Mouse (Mus musculus) heart, embryonic 16.5 days (tissue): Measurements from ENCODE around the gene Rbm26. TPM values are rescaled to one million over a fixed set of nuclear protein-coding genes. Genes with fewer than 3 reads are reported as not detected.

Source experiments
- ATAC-seq: fragments of 200-750 bp; cut with Nextera tagmentation; replicated peaks from 2 replicates; pipeline ENCODE4 v1.8.0; 2017; ENCODE audit warnings: moderate number of reproducible peaks; ENCODE audit not compliant: insufficient read depth, low FRiP score; ENCODE audit errors: extremely low read depth
- H3K27ac ChIP-seq: fragments of 300-500 bp; sonication (generic); 2 replicates; pipeline ENCODE4 v1.5.1; 2014; ENCODE audit warnings: mild to moderate bottlenecking, low read length, control low read depth, moderate library complexity
- H3K27me3 ChIP-seq: fragments of 300-500 bp; sonication (generic); 2 replicates; pipeline ENCODE4 v1.6.1; 2014; ENCODE audit warnings: low read length, mixed read lengths; ENCODE audit not compliant: control insufficient read depth, insufficient read depth
- H3K36me3 ChIP-seq: fragments of 300-500 bp; sonication (generic); 2 replicates; pipeline ENCODE4 v1.6.1; 2014; ENCODE audit not compliant: control insufficient read depth, insufficient read depth
- H3K4me1 ChIP-seq: fragments of 300-500 bp; sonication (generic); 2 replicates; pipeline ENCODE4 v1.6.1; 2014; ENCODE audit warnings: low read length, mixed read lengths; ENCODE audit not compliant: control insufficient read depth, insufficient read depth
- H3K4me2 ChIP-seq: fragments of 300-500 bp; sonication (generic); 2 replicates; pipeline ENCODE4 v1.6.1; 2014; ENCODE audit warnings: low read depth, mild to moderate bottlenecking, control low read depth, low read length
- H3K4me3 ChIP-seq: fragments of 300-500 bp; sonication (generic); 2 replicates; pipeline ENCODE4 v1.5.1; 2014; ENCODE audit warnings: mild to moderate bottlenecking, control low read depth, low read length
- H3K9ac ChIP-seq: fragments of 300-500 bp; sonication (generic); 2 replicates; pipeline ENCODE4 v1.6.1; 2014; ENCODE audit warnings: low read length, control low read depth
- H3K9me3 ChIP-seq: fragments of 300-500 bp; sonication (generic); replicated peaks from 2 replicates; pipeline ENCODE4 v1.6.1; 2016; ENCODE audit warnings: low read length; ENCODE audit not compliant: control insufficient read depth
- WGBS: fragments of 180-500 bp; shearing (Covaris S2); extraction: QIAGEN DNeasy Blood & Tissue Kit; methylation state at CpG from one replicate; pipeline ENCODE4 v1.1.7; 2014; 5-methylcytosine and 5-hydroxymethylcytosine counted together
- polyA plus RNA-seq: library from polyadenylated mRNA; unstranded; fragments of >200 nt; fragmentation: Nextera tagmentation; extraction: Ambion mirVana; gene quantifications from 2 replicates; pipeline ENCODE4 v1.2.1, GENCODE M21; 2015

The Rbm26 gene
- polyA plus RNA-seq, result 15.2 and 15.9 TPM in 2 replicates

DNA sequence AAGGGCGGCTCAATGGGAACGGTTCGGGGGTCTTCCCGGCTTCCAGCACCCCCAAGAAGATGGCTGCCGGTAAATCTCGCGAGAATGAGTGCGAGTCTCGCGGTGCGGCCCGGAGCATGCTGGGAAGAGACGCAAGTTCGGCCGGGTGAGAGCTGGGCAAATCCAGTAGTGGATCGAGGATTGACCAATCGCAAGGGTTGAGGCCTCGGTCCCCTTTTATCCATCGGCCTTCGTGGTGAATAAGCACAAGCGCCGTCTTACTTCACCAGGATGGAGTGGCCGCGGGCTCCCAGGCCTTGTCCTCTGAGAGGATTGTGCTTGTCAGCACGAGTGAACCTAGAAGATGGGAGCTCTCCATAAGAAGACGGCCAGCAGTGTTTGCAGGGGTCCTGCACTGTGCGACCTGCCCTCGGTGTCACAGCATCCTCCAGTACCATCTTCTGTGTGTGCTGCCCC lies at the start of gene Rbm26:
Rbm26 (minus strand) TSS at position 90 of the 456 bp plus-strand sequence.
- Histone ChIP-seq H3K9ac (peak within 1 kb of the TSS; percentile 99), H3K36me3 (no peaks in the 10 kb centered on the region), H3K9me3 (no peaks in the 10 kb centered on the region), H3K4me1 (peaks cover 28% of the 10 kb centered on the region), H3K27ac (peak within 1 kb of the TSS; percentile 94), H3K4me2 (peak within 1 kb of the TSS; percentile 83), H3K4me3 (peak within 1 kb of the TSS; percentile 97), H3K27me3 (no peaks in the 10 kb centered on the region)
- ATAC-seq, result peak; percentile 95
- under 1% methylated on average over 28 of the region's 28 CpGs for WGBS

DNA sequence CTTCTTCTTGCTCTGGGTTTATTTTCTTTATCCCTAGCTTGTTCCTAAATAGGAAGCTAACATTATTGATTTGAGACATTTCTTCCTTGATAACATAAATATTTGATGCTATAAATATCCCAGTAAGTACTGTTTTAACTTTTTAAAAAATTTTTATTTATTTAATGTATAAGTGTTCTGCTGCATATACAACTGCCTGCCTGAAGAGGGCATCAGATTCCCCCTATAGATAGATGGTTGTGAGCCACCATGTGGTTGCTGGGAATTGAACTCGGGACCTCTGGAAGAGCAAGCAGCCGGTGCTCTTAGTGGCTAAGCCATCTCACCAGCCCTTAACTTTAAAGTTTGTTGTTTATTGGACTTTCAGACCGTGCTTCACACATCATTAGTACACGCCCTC lies 48.7 kb upstream of the Rbm26 start:
- H3K9ac ChIP-seq, result no peak overlapping the region
- no peak for ATAC-seq
- no peak overlapping the region for H3K4me2 ChIP-seq
- H3K4me1 ChIP-seq, result no peaks in the 10 kb centered on the region
- H3K9me3 ChIP-seq, result no peaks in the 10 kb centered on the region
- H3K4me3 ChIP-seq, result no peak overlapping the region
- H3K27ac ChIP-seq, result no peak overlapping the region
- no peaks in the 10 kb centered on the region for H3K27me3 ChIP-seq
- no peaks in the 10 kb centered on the region for H3K36me3 ChIP-seq
- 90% methylated on average over 4 of the region's 4 CpGs for WGBS

- peaks cover 2% of the 10 kb centered on the region; the same call in 1 of the 2 replicates for H3K4me1 ChIP-seq
- WGBS, result 69% methylated on average over 4 of the region's 4 CpGs
- no peak overlapping the region for H3K9ac ChIP-seq
- no peak overlapping the region for H3K4me2 ChIP-seq
- H3K27ac ChIP-seq, result no peak overlapping the region
- ATAC-seq, result no peak
- no peak overlapping the region for H3K4me3 ChIP-seq
- H3K36me3 ChIP-seq, result no peaks in the 10 kb centered on the region
- H3K9me3 ChIP-seq, result no peaks in the 10 kb centered on the region
- H3K27me3 ChIP-seq, result no peaks in the 10 kb centered on the region
These were observed 45.1 kb upstream of the Rbm26 start for GRCm38 (mm10) chr14:105222240-105222639.

GRCm38 (mm10) chr14:105219525-105220376 lies 42.6 kb upstream of the Rbm26 start:
- ATAC-seq, result no peak
- Histone ChIP-seq H3K4me1 (peaks cover 2% of the 10 kb centered on the region; the same call in 1 of the 2 replicates), H3K4me3 (no peak overlapping the region), H3K9ac (no peak overlapping the region), H3K4me2 (no peak overlapping the region), H3K27ac (no peak overlapping the region), H3K27me3 (no peaks in the 10 kb centered on the region), H3K36me3 (no peaks in the 10 kb centered on the region), H3K9me3 (no peaks in the 10 kb centered on the region)
- WGBS, result 63% methylated on average over 9 of the region's 9 CpGs

GRCm38 (mm10) chr14:105198401-105198800 lies 21.3 kb upstream of the Rbm26 start:
- Histone ChIP-seq H3K4me1 (peaks cover 6% of the 10 kb centered on the region), H3K4me3 (no peak overlapping the region), H3K4me2 (no peak overlapping the region), H3K27me3 (no peaks in the 10 kb centered on the region), H3K9me3 (no peaks in the 10 kb centered on the region), H3K36me3 (no peaks in the 10 kb centered on the region), H3K27ac (no peak overlapping the region), H3K9ac (no peak overlapping the region)
- ATAC-seq, result no peak
- 43% methylated on average over 5 of the region's 5 CpGs for WGBS

DNA sequence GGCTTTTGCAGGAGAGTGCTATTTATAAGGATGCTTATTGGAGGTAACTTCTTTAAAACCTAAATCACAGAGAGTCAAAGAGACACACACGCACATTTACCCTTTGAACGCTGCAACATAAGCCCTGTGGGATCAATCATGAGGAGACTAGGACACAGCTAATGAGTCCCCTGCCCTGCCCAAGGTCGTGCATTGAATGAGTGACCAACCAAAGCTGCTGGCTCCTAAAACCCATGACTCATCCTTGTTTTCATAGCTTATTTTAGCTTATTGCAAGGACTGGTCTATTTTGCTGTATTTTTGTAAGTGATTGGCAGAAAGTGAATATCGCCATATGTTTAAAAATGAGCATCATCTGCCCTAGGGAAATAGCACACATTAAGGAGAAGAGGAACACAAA lies 17.6 kb upstream of the Rbm26 start:
- no peak for ATAC-seq
- Histone ChIP-seq H3K4me3 (no peak overlapping the region), H3K36me3 (no peaks in the 10 kb centered on the region), H3K4me2 (no peak overlapping the region), H3K9ac (no peak overlapping the region), H3K9me3 (no peaks in the 10 kb centered on the region), H3K4me1 (peaks cover 6% of the 10 kb centered on the region), H3K27ac (no peak overlapping the region), H3K27me3 (no peaks in the 10 kb centered on the region)
- 65% methylated on average over 4 of the region's 4 CpGs for WGBS

DNA sequence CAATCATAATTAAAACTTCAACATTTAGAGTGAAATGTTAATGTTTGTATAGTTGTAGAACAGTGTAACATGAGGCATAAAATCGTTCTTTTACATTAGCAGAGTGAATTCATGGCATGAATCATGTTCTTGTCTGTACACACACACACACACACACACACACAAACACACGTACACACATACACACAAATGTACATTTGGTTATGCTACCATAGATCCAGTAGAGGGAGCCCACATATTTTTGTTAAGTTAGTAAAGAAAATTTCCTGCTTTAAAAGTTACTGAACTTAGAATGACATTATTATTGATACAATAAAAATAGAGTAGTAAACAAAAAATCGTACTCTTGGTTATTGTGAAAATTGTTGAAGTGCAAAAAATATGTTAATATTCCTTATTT lies 7.7 kb upstream of the Rbm26 start:
- ATAC-seq, result no peak
- Histone ChIP-seq H3K4me3 (no peak overlapping the region), H3K4me1 (no peaks in the 10 kb centered on the region), H3K9ac (no peak overlapping the region), H3K9me3 (no peaks in the 10 kb centered on the region), H3K27me3 (no peaks in the 10 kb centered on the region), H3K27ac (no peak overlapping the region), H3K4me2 (no peak overlapping the region), H3K36me3 (no peaks in the 10 kb centered on the region)
- WGBS, result 47% methylated on average over 3 of the region's 3 CpGs

GRCm38 (mm10) chr14:105182786-105183185 lies 5.7 kb upstream of the Rbm26 start:
- 59% methylated on average over 3 of the region's 3 CpGs for WGBS
- H3K4me3 ChIP-seq, result no peak overlapping the region
- no peaks in the 10 kb centered on the region for H3K36me3 ChIP-seq
- ATAC-seq, result no peak
- H3K27me3 ChIP-seq, result no peaks in the 10 kb centered on the region
- H3K9me3 ChIP-seq, result no peaks in the 10 kb centered on the region
- H3K4me1 ChIP-seq, result no peaks in the 10 kb centered on the region
- H3K4me2 ChIP-seq, result no peak overlapping the region
- H3K9ac ChIP-seq, result no peak overlapping the region
- H3K27ac ChIP-seq, result no peak overlapping the region

- H3K27ac ChIP-seq, result no peak overlapping the region
- H3K9me3 ChIP-seq, result no peaks in the 10 kb centered on the region
- no peak for ATAC-seq
- no peaks in the 10 kb centered on the region for H3K27me3 ChIP-seq
- H3K36me3 ChIP-seq, result no peaks in the 10 kb centered on the region
- H3K4me3 ChIP-seq, result no peak overlapping the region
- no peak overlapping the region for H3K9ac ChIP-seq
- H3K4me2 ChIP-seq, result no peak overlapping the region
- WGBS, result 82% methylated on average over 3 of the region's 3 CpGs
- H3K4me1 ChIP-seq, result peaks cover 14% of the 10 kb centered on the region
These were observed 2.6 kb upstream of the Rbm26 start for GRCm38 (mm10) chr14:105179733-105180132.
